Mouse (Mus musculus): Measurements from ENCODE around the gene Gm29133. TPM values are rescaled to one million over a fixed set of nuclear protein-coding genes. Genes with fewer than 3 reads are reported as not detected.
A peak's percentile ranks its signal among the peaks of the same experiment; 100 is the strongest.

Gene Gm29133
- polyA plus RNA-seq (2017; shearing (Covaris generic)) = not detected

GRCm38 (mm10) chr3:75747897-75748296, at the start of gene Gm29133:
Gm29133 (plus strand) TSS chr3:75748197.
- ATAC-seq = no peak

- no peak for ATAC-seq
These were observed 48.9 kb upstream of the Gm29133 start for GRCm38 (mm10) chr3:75699088-75699487.

GRCm38 (mm10) chr3:75701336-75701735, 46.7 kb upstream of the Gm29133 start:
- no peak for ATAC-seq

GRCm38 (mm10) chr3:75706536-75706935, 41.5 kb upstream of the Gm29133 start:
- no peak for ATAC-seq

- peak; percentile 93 for ATAC-seq
These were observed 34.2 kb upstream of the Gm29133 start for GRCm38 (mm10) chr3:75713678-75714295.

- ATAC-seq = peak; percentile 94
These were observed 27.3 kb upstream of the Gm29133 start for GRCm38 (mm10) chr3:75720663-75721062.

- peak; percentile 78 for ATAC-seq
These were observed 16.9 kb upstream of the Gm29133 start for GRCm38 (mm10) chr3:75730982-75731600.

GRCm38 (mm10) chr3:75743664-75744437, 4.1 kb upstream of the Gm29133 start:
- ATAC-seq = no peak

GRCm38 (mm10) chr3:75745343-75745742, 2.7 kb upstream of the Gm29133 start:
- ATAC-seq = no peak

GRCm38 (mm10) chr3:75763351-75763750, 15.4 kb downstream of the Gm29133 start:
- no peak for ATAC-seq

GRCm38 (mm10) chr3:75774253-75774652, 26.3 kb downstream of the Gm29133 start:
- ATAC-seq = no peak

- no peak for ATAC-seq
These were observed 60.0 kb downstream of the Gm29133 start for GRCm38 (mm10) chr3:75808001-75808400.

GRCm38 (mm10) chr3:75823934-75824333, 75.9 kb downstream of the Gm29133 start:
- no peak for ATAC-seq

- ATAC-seq = no peak
These were observed 76.5 kb downstream of the Gm29133 start for GRCm38 (mm10) chr3:75824458-75824857.

- ATAC-seq = peak; percentile 69
These were observed 86.8 kb downstream of the Gm29133 start for GRCm38 (mm10) chr3:75834827-75835226.

- ATAC-seq = no peak
These were observed 87.4 kb downstream of the Gm29133 start for GRCm38 (mm10) chr3:75835286-75835967.

Other genes with a start within 250 kb of the Gm29133 start
- 100 to 1,000 TPM; 209 to 283 TPM for gene Pdcd10, start 191.3 kb upstream of the Gm29133 start, polyA plus RNA-seq (2017; shearing (Covaris generic))
- gene Serpini1, start 190.7 kb upstream of the Gm29133 start, polyA plus RNA-seq (2017; shearing (Covaris generic)) = 10 to 100 TPM; 18.1 to 22.8 TPM
- gene Golim4, start 208.8 kb downstream of the Gm29133 start, polyA plus RNA-seq (2017; shearing (Covaris generic)) = 1 to 10 TPM; 8.5 to 8.7 TPM